Mouse (Mus musculus) kidney, adult 9 months (tissue): ENCODE measurements at regions not wholly inside any gene's neighbourhood (a gene's known extent, or its start where the extent isn't known, plus 50 kb on each side); places are given as distances from the start of the nearest gene placed in this dataset.

Experiments used
- DNase-seq: peaks from one replicate; pipeline ENCODE4 v3.0.0; 2022

DNA sequence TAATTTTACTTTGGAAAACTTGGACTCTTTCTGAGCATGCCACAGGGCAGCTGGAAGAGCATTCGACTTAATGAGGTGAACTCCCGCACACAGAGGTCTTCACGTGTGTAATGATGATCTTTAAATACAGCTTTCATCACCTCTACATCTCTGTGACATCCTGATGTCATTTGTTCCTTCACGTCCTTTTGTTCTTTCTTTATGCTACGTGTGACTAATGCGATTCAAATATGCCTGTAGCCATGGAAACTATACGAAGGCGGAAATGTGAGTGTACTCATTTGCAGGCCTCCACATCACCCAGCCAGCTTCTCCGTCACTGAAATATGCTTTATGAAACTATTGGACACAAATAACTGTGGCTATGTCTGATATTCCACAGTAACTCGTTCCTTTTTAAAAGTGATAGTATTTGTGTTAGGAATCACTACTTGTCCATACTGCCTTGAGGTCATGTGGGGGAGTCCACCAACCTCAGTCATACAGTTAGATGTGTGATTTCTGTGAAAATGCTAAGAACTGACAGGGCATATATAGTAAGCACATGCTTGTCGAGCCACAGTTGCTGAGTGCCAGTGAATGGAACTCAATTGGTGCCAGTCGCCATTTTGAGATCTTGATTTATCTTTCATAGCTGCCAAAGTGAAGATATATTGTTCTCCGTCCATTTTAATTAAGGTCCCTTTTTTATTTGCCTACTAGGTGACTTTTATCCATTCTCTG is 145.9 kb downstream of the Plk2 start:
- DNase-seq, result no peak

GRCm38 (mm10) chr13:110541288-110542148 is 146.7 kb downstream of the Plk2 start:
- DNase-seq, result no peak

DNA sequence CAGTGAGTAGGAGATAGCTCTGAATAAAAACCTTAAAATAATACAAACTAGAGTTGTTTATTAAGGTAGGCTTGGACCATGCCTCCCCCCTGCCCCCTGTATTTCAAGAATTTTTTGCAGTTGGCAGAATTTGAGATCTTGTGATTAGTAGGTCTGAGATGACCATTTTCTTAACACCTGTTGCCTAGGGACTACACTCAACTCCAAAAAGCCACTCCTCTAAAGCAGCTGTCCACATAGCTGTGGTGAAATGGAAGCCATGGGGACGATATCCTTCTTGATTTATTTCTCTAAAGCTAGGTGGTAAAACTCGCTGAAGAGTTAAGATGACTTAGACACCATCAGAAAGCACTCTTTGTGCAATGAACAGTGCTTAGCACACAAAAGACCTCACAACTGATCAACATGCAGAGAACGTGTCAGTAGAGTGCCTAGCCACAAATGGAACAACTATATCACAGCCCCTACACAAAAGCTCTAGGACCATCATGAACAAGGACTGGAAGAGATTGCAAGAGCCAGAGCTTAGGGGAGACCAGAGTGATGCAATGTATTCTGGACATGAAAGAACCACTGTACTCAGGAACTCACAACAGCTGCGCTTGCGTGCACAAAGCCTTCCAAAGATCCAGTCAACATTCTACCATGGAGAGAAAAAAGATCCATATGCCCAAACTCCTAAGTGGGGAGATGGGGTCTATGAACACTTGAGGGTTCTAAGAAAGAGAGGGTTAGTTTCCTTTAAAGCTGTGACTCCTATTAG is 147.6 kb downstream of the Plk2 start:
- DNase-seq, result no peak

- peak; percentile 63 for DNase-seq
Measured at GRCm38 (mm10) chr13:110545454-110545853, 150.6 kb downstream of the Plk2 start.

- DNase-seq, result peak; percentile 22
Measured at GRCm38 (mm10) chr13:110555529-110556319, 160.9 kb downstream of the Plk2 start.

GRCm38 (mm10) chr13:110556355-110557095 is 161.7 kb downstream of the Plk2 start:
- no peak for DNase-seq

DNA sequence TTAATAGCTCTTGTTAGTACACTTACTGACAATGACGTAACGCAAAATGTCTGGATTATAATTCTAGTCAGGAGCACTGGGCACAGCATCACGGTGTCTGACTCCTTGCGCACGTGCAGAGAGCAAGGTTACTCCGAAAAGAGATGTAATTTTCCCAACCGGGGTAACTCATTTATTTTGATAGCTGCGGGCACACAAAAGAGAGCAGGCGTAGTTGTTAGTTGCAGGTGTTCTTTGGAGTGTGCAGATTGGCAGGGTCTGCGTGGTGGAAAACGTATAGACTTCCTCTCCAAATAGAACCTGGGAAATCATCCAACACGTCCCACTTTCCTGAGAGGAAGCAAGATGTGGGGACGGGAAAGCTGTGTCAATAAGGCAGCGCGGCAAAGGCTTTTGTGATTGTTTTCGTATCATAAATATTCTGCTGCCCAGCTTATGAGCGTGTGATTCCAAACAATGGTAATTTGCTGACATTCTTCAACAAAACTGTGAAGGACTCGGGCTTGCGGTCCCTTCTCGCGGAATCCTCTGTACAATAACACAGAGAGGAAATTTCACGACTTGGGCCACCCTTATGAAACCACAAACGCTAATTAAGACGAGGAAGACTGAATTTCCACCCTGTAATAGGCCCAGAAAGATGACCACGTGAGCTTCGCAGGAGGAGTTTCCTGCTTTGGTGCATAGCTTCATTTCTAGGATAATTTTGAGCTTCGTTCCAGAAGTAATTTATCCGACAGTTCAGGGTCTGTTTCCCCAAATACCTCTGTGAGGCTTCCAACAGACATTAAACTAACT is 163.3 kb downstream of the Plk2 start:
- peak; percentile 38 for DNase-seq

DNA sequence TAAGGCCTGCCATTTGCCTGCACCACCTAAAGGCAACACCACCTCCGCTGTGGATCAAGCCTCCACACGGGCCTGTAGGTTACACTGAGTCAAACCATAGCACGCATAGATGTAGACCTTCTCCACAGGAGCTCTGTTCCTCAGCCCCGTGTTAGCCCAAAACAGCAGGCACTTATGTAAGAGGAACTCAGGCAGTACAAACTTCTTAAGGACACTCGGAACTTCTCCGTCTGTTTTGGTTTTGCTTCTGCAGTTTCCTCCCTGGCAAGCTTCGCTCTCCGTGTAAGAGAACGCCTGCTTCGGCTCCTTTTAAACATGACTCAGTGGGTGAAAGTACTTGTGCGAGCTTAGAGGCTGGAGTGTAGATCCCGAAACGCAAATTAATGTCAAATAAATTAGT is 165.7 kb downstream of the Plk2 start:
- peak; percentile 12 for DNase-seq

- DNase-seq, result no peak
Measured at GRCm38 (mm10) chr13:110562499-110562898, 167.7 kb downstream of the Plk2 start.

GRCm38 (mm10) chr13:110562902-110563301 is 168.1 kb downstream of the Plk2 start:
- DNase-seq, result peak; percentile 70

DNA sequence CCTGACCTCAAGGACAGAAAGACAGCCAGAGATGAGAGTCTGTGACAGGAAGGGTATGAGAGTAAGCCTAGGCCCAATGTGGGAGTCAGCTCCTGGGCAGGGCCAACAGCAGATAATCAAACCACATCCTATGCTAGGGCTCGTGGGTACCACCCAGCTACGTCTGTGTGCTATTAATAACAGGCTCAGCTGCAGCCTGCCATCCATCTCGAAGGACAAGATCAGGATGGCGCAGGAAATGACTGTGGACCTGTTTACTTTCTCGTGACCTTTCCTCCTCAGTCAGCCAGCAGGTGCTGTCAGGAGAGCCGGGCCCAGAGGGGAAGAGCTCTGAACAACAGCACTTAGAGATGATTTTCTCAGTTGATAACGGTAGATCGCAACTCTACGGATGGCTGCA is 169.1 kb downstream of the Plk2 start:
- peak; percentile 68 for DNase-seq

GRCm38 (mm10) chr13:110568482-110569179 is 173.8 kb downstream of the Plk2 start:
- no peak for DNase-seq

GRCm38 (mm10) chr13:110569180-110569512 is 174.3 kb downstream of the Plk2 start:
- DNase-seq, result no peak

GRCm38 (mm10) chr13:110570386-110570785 is 175.5 kb downstream of the Plk2 start:
- DNase-seq, result no peak

- no peak for DNase-seq
Measured at GRCm38 (mm10) chr13:110573360-110574065, 178.7 kb downstream of the Plk2 start.

DNA sequence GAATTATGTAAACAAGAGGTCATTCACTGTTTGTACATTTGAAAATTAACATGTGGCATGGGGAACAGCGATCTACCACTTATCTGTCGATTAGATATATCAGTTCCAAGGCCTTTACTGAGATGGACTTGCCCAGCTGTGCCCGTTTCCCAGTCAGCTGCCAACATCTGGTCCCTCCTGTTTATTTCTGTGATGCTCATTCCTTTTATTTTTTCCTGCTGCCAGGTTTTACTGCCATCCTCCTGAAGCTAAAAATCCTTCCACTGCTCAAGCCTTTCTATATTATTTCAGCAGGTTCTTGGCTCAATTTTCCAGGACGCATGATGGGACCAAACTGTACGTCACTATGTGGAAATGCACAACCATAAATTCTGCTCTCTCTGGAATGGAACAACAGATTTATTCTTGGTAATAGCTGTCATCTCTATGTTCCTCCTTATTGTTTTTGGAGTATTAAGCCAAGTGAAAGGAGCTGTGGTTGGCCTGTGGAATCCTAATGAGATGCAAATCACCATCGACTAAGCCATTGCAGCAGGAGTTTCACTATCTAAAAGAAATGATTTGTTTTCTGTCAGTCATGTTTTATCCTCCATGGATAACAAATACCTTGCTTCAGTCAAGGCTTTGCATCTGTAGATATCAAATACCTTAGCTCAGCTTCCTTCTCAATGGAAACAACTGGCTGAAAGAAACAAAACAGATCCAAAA is 180.1 kb downstream of the Plk2 start:
- DNase-seq, result peak; percentile 12

- DNase-seq, result peak; percentile 35
Measured at GRCm38 (mm10) chr13:110578159-110578558, 183.3 kb downstream of the Plk2 start.

- DNase-seq, result no peak
Measured at GRCm38 (mm10) chr13:110580166-110580565, 185.3 kb downstream of the Plk2 start.

DNA sequence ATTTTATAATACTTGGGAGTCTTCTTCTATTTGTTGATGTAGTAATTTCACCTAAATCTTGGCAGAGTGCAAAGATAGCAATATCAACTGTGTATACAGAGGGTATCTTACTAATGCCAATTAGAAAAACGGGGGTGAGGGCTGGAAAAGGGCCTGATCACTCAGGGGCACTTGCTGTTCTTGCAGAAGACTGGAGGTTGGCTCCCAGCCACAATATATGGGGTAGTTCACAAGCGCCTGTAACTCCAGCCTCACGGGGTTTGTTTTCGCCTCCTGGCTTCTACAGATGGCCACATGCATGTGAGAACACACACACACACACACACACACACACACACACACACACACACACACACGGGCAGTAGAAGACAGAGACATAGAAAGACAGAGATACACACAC is 185.7 kb downstream of the Plk2 start:
- no peak for DNase-seq
